Mouse (Mus musculus) embryonic facial prominence, embryonic 15.5 days (tissue): Measurements from ENCODE around the gene Phtf2. TPM values are rescaled to one million over a fixed set of nuclear protein-coding genes. Genes with fewer than 3 reads are reported as not detected.
"Not testable (repeated sequence)": the region's sequence is repeated elsewhere in the genome, so short reads cannot be mapped to it uniquely, and the experiment has no call there.

Experiments
- ATAC-seq: fragments of 200-750 bp; cut with Nextera tagmentation; 2 replicates; pipeline ENCODE4 v1.8.0; 2017; ENCODE audit warnings: low read depth, moderate TSS enrichment; ENCODE audit not compliant: insufficient number of reproducible peaks, low FRiP score, low TSS enrichment
- H3K27ac ChIP-seq: fragments of 300-500 bp; sonication (generic); replicated peaks from 2 replicates; pipeline ENCODE4 v1.5.1; 2015; ENCODE audit warnings: mild to moderate bottlenecking, inconsistent platforms
- H3K27me3 ChIP-seq: fragments of 300-500 bp; sonication (generic); 2 replicates; pipeline ENCODE4 v1.6.1; 2015; ENCODE audit warnings: inconsistent platforms
- H3K36me3 ChIP-seq: fragments of 300-500 bp; sonication (generic); 2 replicates; pipeline ENCODE4 v1.6.1; 2015; ENCODE audit warnings: mild to moderate bottlenecking, inconsistent platforms
- H3K4me1 ChIP-seq: fragments of 300-500 bp; sonication (generic); 2 replicates; pipeline ENCODE4 v1.6.1; 2015; ENCODE audit warnings: inconsistent platforms
- H3K4me2 ChIP-seq: fragments of 300-500 bp; sonication (generic); replicated peaks from 2 replicates; pipeline ENCODE4 v1.6.1; 2015; ENCODE audit warnings: mild to moderate bottlenecking, inconsistent platforms
- H3K4me3 ChIP-seq: fragments of 300-500 bp; sonication (generic); replicated peaks from 2 replicates; pipeline ENCODE4 v1.5.1; 2015; ENCODE audit warnings: mild to moderate bottlenecking, inconsistent platforms
- H3K9ac ChIP-seq: fragments of 300-500 bp; sonication (generic); 2 replicates; pipeline ENCODE4 v1.6.1; 2015; ENCODE audit warnings: inconsistent platforms
- H3K9me3 ChIP-seq: fragments of 300-500 bp; sonication (generic); replicated peaks from 2 replicates; pipeline ENCODE4 v1.6.1; 2016; ENCODE audit warnings: inconsistent platforms
- WGBS: fragments of 180-500 bp; shearing (Covaris S2); methylation state at CpG from one replicate; pipeline ENCODE4 v1.1.7; 2015; 5-methylcytosine and 5-hydroxymethylcytosine counted together
- polyA plus RNA-seq: library from polyadenylated mRNA; unstranded; fragments of >200 nt; fragmentation: Nextera tagmentation; extraction: Ambion mirVana; gene quantifications from 2 replicates; pipeline ENCODE4 v1.2.1, GENCODE M21; 2015

The Phtf2 gene
- polyA plus RNA-seq, 1 experiment from 2014 or later: 16.5 TPM

- Histone ChIP-seq H3K4me3 (no peak overlapping the region), H3K4me1 (no peaks in the 10 kb centered on the region), H3K9me3 (no peaks in the 10 kb centered on the region), H3K9ac (no peak overlapping the region), H3K4me2 (no peak overlapping the region), H3K27ac (0 out of 2 replicates have a peak overlapping the region, but pooled peaks have one; percentile 7), H3K36me3 (no peaks in the 10 kb centered on the region), H3K27me3 (no peaks in the 10 kb centered on the region)
- ATAC-seq: no peak
Observed at GRCm38 (mm10) chr5:20821122-20821521, 60.8 kb downstream of the Phtf2 start.

GRCm38 (mm10) chr5:20815094-20815493 is 66.8 kb downstream of the Phtf2 start:
- no peak overlapping the region for H3K4me3 ChIP-seq
- no peak overlapping the region for H3K9ac ChIP-seq
- H3K4me2 ChIP-seq: no peak overlapping the region
- no peaks in the 10 kb centered on the region for H3K36me3 ChIP-seq
- no peak for ATAC-seq
- no peaks in the 10 kb centered on the region for H3K27me3 ChIP-seq
- WGBS: 96% methylated on average over 2 of the region's 2 CpGs
- H3K9me3 ChIP-seq: no peaks in the 10 kb centered on the region
- no peak overlapping the region for H3K27ac ChIP-seq
- H3K4me1 ChIP-seq: no peaks in the 10 kb centered on the region

GRCm38 (mm10) chr5:20810449-20810848 is 71.5 kb downstream of the Phtf2 start:
- H3K9me3 ChIP-seq: no peaks in the 10 kb centered on the region
- ATAC-seq: no peak
- H3K36me3 ChIP-seq: no peaks in the 10 kb centered on the region
- no peak overlapping the region for H3K4me2 ChIP-seq
- H3K27me3 ChIP-seq: no peaks in the 10 kb centered on the region
- H3K4me1 ChIP-seq: no peaks in the 10 kb centered on the region
- H3K27ac ChIP-seq: no peak overlapping the region
- no peak overlapping the region for H3K4me3 ChIP-seq
- WGBS: 80% methylated on average over 6 of the region's 6 CpGs
- H3K9ac ChIP-seq: no peak overlapping the region

GRCm38 (mm10) chr5:20795932-20796331 is 86.0 kb downstream of the Phtf2 start:
- no peak overlapping the region for H3K9ac ChIP-seq
- no peaks in the 10 kb centered on the region for H3K9me3 ChIP-seq
- 85% methylated on average over 5 of the region's 5 CpGs for WGBS
- H3K4me3 ChIP-seq: no peak overlapping the region
- H3K36me3 ChIP-seq: peaks cover 10% of the 10 kb centered on the region
- H3K4me1 ChIP-seq: no peaks in the 10 kb centered on the region
- no peak for ATAC-seq
- H3K4me2 ChIP-seq: no peak overlapping the region
- H3K27ac ChIP-seq: no peak overlapping the region
- no peaks in the 10 kb centered on the region for H3K27me3 ChIP-seq

GRCm38 (mm10) chr5:20791793-20792554 is 90.0 kb downstream of the Phtf2 start:
- Histone ChIP-seq H3K9ac (no peak overlapping the region), H3K27me3 (no peaks in the 10 kb centered on the region), H3K4me2 (no peak overlapping the region), H3K4me1 (no peaks in the 10 kb centered on the region), H3K36me3 (peaks cover 7% of the 10 kb centered on the region), H3K27ac (no peak overlapping the region), H3K9me3 (no peaks in the 10 kb centered on the region), H3K4me3 (no peak overlapping the region)
- 80% methylated on average over 10 of the region's 10 CpGs for WGBS
- no peak for ATAC-seq

GRCm38 (mm10) chr5:20786471-20786870 is 95.5 kb downstream of the Phtf2 start:
- H3K27ac ChIP-seq, H3K4me3 ChIP-seq, H3K36me3 ChIP-seq, H3K4me2 ChIP-seq, H3K9me3 ChIP-seq, H3K4me1 ChIP-seq, H3K27me3 ChIP-seq, H3K9ac ChIP-seq, ATAC-seq: not testable (repeated sequence)
- 89% methylated on average over 3 of the region's 5 CpGs for WGBS

- H3K27me3 ChIP-seq: no peaks in the 10 kb centered on the region
Observed at GRCm38 (mm10) chr5:20781116-20781515, 100.8 kb downstream of the Phtf2 start.

GRCm38 (mm10) chr5:20779191-20779590 is 102.7 kb downstream of the Phtf2 start:
- Histone ChIP-seq H3K36me3 (0 out of 2 replicates have a peak, but pooled peaks cover 5% of the 10 kb centered on the region), H3K9me3 (no peaks in the 10 kb centered on the region), H3K27me3 (no peaks in the 10 kb centered on the region), H3K4me2 (no peak overlapping the region), H3K9ac (no peak overlapping the region), H3K4me1 (0 out of 2 replicates have a peak, but pooled peaks cover 10% of the 10 kb centered on the region), H3K27ac (peak overlapping the region; percentile 68), H3K4me3 (no peak overlapping the region)
- peak; percentile 47; the same call in 1 of the 2 replicates for ATAC-seq
- WGBS: 41% methylated on average over 2 of the region's 2 CpGs

More at GRCm38 (mm10) chr5:20781116-20781515, 100.8 kb downstream of the Phtf2 start:
- H3K4me2 ChIP-seq: no peak overlapping the region
- H3K9me3 ChIP-seq: no peaks in the 10 kb centered on the region
- H3K27ac ChIP-seq: no peak overlapping the region
- 86% methylated on average over 1 of the region's 1 CpGs for WGBS
- H3K4me1 ChIP-seq: 0 out of 2 replicates have a peak, but pooled peaks cover 10% of the 10 kb centered on the region
- no peak overlapping the region for H3K9ac ChIP-seq
- H3K4me3 ChIP-seq: no peak overlapping the region
- 0 out of 2 replicates have a peak, but pooled peaks cover 5% of the 10 kb centered on the region for H3K36me3 ChIP-seq
- ATAC-seq: no peak

- H3K4me2 ChIP-seq: no peak overlapping the region
- no peaks in the 10 kb centered on the region for H3K9me3 ChIP-seq
- 0 out of 2 replicates have a peak, but pooled peaks cover 10% of the 10 kb centered on the region for H3K4me1 ChIP-seq
- WGBS: 69% methylated on average over 8 of the region's 8 CpGs
- H3K27ac ChIP-seq: peak overlapping the region; percentile 12; the same call in 1 of the 2 replicates
- H3K4me3 ChIP-seq: no peak overlapping the region
- H3K9ac ChIP-seq: no peak overlapping the region
- no peaks in the 10 kb centered on the region for H3K27me3 ChIP-seq
- H3K36me3 ChIP-seq: 0 out of 2 replicates have a peak, but pooled peaks cover 5% of the 10 kb centered on the region
- ATAC-seq: no peak
Observed at GRCm38 (mm10) chr5:20778274-20778984, 103.5 kb downstream of the Phtf2 start.

GRCm38 (mm10) chr5:20773341-20773740 is 108.6 kb downstream of the Phtf2 start:
- Histone ChIP-seq H3K9me3 (no peaks in the 10 kb centered on the region), H3K36me3 (peaks cover 8% of the 10 kb centered on the region), H3K4me2 (no peak overlapping the region), H3K27me3 (no peaks in the 10 kb centered on the region), H3K4me1 (0 out of 2 replicates have a peak, but pooled peaks cover 3% of the 10 kb centered on the region), H3K27ac (no peak overlapping the region), H3K4me3 (no peak overlapping the region), H3K9ac (no peak overlapping the region)
- 35% methylated on average over 3 of the region's 3 CpGs for WGBS
- no peak for ATAC-seq

GRCm38 (mm10) chr5:20765365-20765920 is 116.5 kb downstream of the Phtf2 start:
- no peak for ATAC-seq
- H3K27ac ChIP-seq: no peak overlapping the region
- H3K4me2 ChIP-seq: no peak overlapping the region
- H3K36me3 ChIP-seq: peaks cover 6% of the 10 kb centered on the region; the same call in 1 of the 2 replicates
- H3K9ac ChIP-seq: no peak overlapping the region
- H3K9me3 ChIP-seq: no peaks in the 10 kb centered on the region
- H3K4me3 ChIP-seq: no peak overlapping the region
- no peaks in the 10 kb centered on the region for H3K27me3 ChIP-seq
- WGBS: 89% methylated on average over 7 of the region's 7 CpGs
- H3K4me1 ChIP-seq: no peaks in the 10 kb centered on the region
